In the genomic region with DNA sequence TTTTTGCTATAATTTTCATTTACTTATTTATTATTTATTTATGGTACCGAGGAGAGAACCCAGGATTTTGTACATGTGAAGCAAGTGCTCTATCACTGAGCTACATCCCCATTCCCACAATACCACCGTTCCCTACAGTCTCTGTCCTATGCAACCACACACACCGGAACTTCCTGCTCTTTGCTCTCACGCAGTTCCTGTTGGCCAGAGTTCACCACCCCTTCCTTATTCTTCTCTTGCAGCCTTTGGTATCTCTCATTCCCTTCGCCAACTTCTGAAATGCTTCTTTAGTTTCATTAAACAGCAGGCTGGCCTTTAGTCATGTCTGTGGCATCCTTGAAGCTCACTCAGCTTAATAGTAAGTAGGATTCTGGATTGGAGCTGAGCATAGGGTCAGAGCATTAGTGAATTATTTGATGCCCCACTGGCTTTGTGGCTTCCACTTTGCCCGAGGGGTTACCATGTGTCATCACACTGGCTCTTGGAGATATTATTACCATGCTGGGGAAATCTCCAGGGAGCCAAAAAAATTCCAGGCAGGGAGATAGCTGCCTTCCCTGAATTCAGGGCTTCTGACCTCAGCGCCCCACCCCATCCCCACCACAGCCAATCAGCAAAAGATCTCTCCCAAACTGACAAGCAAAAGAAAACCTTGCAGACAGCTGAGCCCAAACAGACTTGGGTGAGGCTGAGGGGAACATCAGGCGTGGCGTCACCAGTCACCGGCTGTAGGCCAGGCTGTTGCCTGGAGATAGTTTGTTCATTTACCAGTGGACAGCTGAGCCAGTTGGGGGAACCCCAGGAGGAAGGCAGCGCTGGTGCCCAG, we compare ENCODE assay signal across 9 mouse cellular contexts. TPM values are rescaled to one million over a fixed set of nuclear protein-coding genes. Genes with fewer than 3 reads are reported as not detected.
DNase-seq lines count a peak whose midpoint lies in the region; ATAC-seq and TF ChIP-seq lines count a peak whose summit lies in the region.
"Had no signal": no experiment of that assay in that cellular context is flagged by ENCODE, and none has a peak within 500 bp of the region (broad histone marks: within the 10 kb centered on the region; RNA-seq: fewer than 3 reads in every experiment).

No protein-coding gene starts in this region.

- DNase-seq in kidney, adult 2 months = peak; percentile 30
- no peak for DNase-seq in kidney, adult 9 months
- peak; percentile 52 to 60 for DNase-seq in heart, postnatal 14 days
- DNase-seq in ovary, adult 18-20 months (ENCODE audit: low spot score) = no peak
- DNase-seq in midbrain, embryonic 10.5 days (ENCODE audit: low spot score) = no peak

- peak; percentile 86 for ATAC-seq in megakaryocyte, adult 5-6 weeks (ENCODE audit: poor library complexity, severe bottlenecking)
- no peak for ATAC-seq in erythroblast, adult 5-6 weeks (replicated peaks; ENCODE audit: low FRiP score, poor library complexity, severe bottlenecking)

- TF ChIP-seq CTCF in kidney, adult 2 months (conservative IDR thresholded peaks at IDR 0.05; ENCODE audit: insufficient read depth, insufficient read length, low read depth, low read length) = no peak
- 0 out of 2 replicates have a peak, but pooled peaks have one; percentile 4 for TF ChIP-seq CTCF in bone marrow macrophage, adult 2 months (IDR thresholded peaks at IDR 0.05; ENCODE audit: low read depth, low read length)

- no peak overlapping the region for H3K4me3 ChIP-seq in kidney, adult 2 months (ENCODE audit: insufficient read depth, low read depth, low read length)
- H3K4me3 ChIP-seq in bone marrow macrophage, adult 2 months (ENCODE audit: insufficient read depth, low read length) = peak overlapping the region; percentile 44
- no peak overlapping the region for H3K4me3 ChIP-seq in midbrain, embryonic 10.5 days
- H3K4me3 ChIP-seq: stomach, embryonic 15.5 days had no signal

- no peaks in the 10 kb centered on the region for H3K27me3 ChIP-seq in kidney, adult 2 months (replicated peaks; ENCODE audit: control insufficient read depth, insufficient read depth, low read length)
- no peaks in the 10 kb centered on the region for H3K27me3 ChIP-seq in midbrain, embryonic 10.5 days (ENCODE audit: low read depth, poor library complexity, severe bottlenecking)
- H3K27me3 ChIP-seq: stomach, embryonic 15.5 days had no signal

- no peaks in the 10 kb centered on the region for H3K4me1 ChIP-seq in kidney, adult 2 months (ENCODE audit: control insufficient read depth, insufficient read depth, low read length)
- H3K4me1 ChIP-seq in bone marrow macrophage, adult 2 months (ENCODE audit: control insufficient read depth, insufficient read depth, low read length) = peaks cover 10% of the 10 kb centered on the region
- H3K4me1 ChIP-seq in midbrain, embryonic 10.5 days = peaks cover 5% of the 10 kb centered on the region; the same call in 1 of the 2 replicates

- intact Hi-C loops in heart, postnatal 14 days (cut with DNase I) = loop anchor here (5.0 to 10.0 kb wide), 2 partner anchors 230 to 323 kb away; a partner anchor contains a TSS

- H3K27ac ChIP-seq in kidney, adult 2 months (ENCODE audit: insufficient read depth, low read depth, low read length) = no peak overlapping the region
- peak overlapping the region; percentile 63 for H3K27ac ChIP-seq in bone marrow macrophage, adult 2 months (ENCODE audit: insufficient read depth, low read depth, low read length)
- no peak overlapping the region for H3K27ac ChIP-seq in midbrain, embryonic 10.5 days (replicated peaks)
- H3K27ac ChIP-seq: stomach, embryonic 15.5 days had no signal

- no peaks in the 10 kb centered on the region for H3K36me3 ChIP-seq in kidney, adult 2 months (ENCODE audit: control insufficient read depth, insufficient read depth, low read length)
- no peaks in the 10 kb centered on the region for H3K36me3 ChIP-seq in midbrain, embryonic 10.5 days
- H3K36me3 ChIP-seq: stomach, embryonic 15.5 days had no signal

- H3K9me3 ChIP-seq in midbrain, embryonic 10.5 days (replicated peaks) = no peaks in the 10 kb centered on the region; the same call in 1 of the 2 replicates
- H3K9me3 ChIP-seq: stomach, embryonic 15.5 days had no signal

- WGBS in kidney, adult 2 months = 63% methylated on average over 11 of the region's 11 CpGs
- WGBS in midbrain, embryonic 10.5 days = 79% methylated on average over 11 of the region's 11 CpGs

- TF ChIP-seq POLR2A in kidney, adult 2 months (IDR thresholded peaks at IDR 0.05; ENCODE audit: low read depth, low read length) = no peak
- TF ChIP-seq POLR2A in bone marrow macrophage, adult 2 months (IDR thresholded peaks at IDR 0.05; ENCODE audit: borderline replicate concordance, low read depth, low read length) = no peak

RNA-seq across cellular contexts. Expression of a gene that starts 23.8 kb away (rescaled TPM):
- polyA plus RNA-seq in kidney, adult 2 months (2012; rRNA removed) = 1.2 and 1.3 TPM in 2 replicates
- 64.0 and 65.2 TPM in 2 replicates for polyA plus RNA-seq in bone marrow macrophage, adult 2 months (2012; ENCODE audit: insufficient read depth, insufficient read length, missing spikeins)
- 1 to 10 TPM; 4.3 to 5.0 TPM for total RNA-seq in heart, postnatal 14 days (2021)
- total RNA-seq in megakaryocyte, adult 5-6 weeks (2015) = 468 and 475 TPM in 2 replicates
- total RNA-seq in megakaryocyte, adult 5-6 weeks (2017) = 389 and 431 TPM in 2 replicates
- total RNA-seq in erythroblast, adult 5-6 weeks (2015; ENCODE audit: low replicate concordance) = 40.3 and 41.9 TPM in 2 replicates
- total RNA-seq in erythroblast, adult 5-6 weeks (2017; ENCODE audit: low replicate concordance) = 25.0 and 32.1 TPM in 2 replicates
- 0.54 and 1.1 TPM in 2 replicates for polyA plus RNA-seq in midbrain, embryonic 10.5 days (2016; fragmentation: Nextera tagmentation; extraction: Ambion mirVana)

Comparison
In these comparisons a context has a peak if more than half of its experiments do, and no peak if none do; other contexts are left out.
1. DNase-seq: peak in kidney, adult 2 months (single experiment) and heart, postnatal 14 days (2 of 2); none in kidney, adult 9 months (single experiment), ovary, adult 18-20 months (single experiment) and midbrain, embryonic 10.5 days (single experiment).
2. RNA of a gene that starts 23.8 kb away (total RNA-seq): 389 to 475 TPM in megakaryocyte, adult 5-6 weeks; 25.0 to 41.9 TPM in erythroblast, adult 5-6 weeks and 4.3 to 5.0 TPM in heart, postnatal 14 days; every median in the first group is over 4 times any median in the second.